Mouse (Mus musculus) CD4-positive helper T cell, adult 2 months (primary cell): ENCODE data around the gene Coq4.
"Not testable (repeated sequence)": the region's sequence is repeated elsewhere in the genome, so short reads cannot be mapped to it uniquely, and the experiment has no call there.

Experiments
- DNase-seq: peaks from one replicate; pipeline ENCODE4 v3.0.0-alpha.2; 2012; ENCODE audit warnings: low read depth, missing footprints, low spot score

The Coq4 gene

DNA sequence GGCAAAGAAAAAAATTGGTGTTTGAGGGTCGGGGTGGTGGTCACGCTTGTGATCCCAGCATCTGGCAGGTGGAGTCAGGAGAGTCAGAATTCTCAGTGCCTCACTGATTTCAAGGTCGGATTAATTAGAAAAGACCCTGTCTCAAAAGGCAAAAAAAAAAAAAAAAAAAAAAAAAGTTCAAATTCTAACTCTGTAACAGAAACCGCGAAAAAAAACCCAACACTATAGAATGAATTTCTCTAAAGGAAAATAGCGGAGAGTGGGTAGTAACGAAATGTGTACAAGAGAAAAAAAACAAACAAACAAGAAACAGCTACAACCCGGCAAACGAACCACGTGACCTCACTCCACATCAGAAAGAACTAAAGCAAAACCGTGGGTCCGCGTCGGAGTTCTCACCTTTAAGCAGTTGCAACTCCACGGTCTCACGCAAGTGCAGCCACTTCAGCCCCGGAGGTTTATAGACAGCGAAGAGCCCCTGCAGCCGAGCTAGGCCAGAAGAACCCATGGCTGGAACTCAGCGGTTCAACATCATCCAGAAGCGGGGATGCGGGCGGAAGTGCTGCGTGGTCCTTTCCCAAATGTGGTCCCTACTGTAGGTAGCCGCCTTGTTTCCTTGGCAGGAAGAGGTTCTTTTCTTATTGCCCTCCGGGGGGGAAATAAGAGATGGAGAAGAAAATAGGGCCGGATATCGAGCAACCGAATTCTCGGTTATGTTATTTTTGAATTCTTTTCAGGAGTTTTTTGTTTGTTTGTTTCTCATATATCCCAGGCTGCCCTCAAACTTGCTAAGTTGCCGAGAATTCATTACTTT, at the start of gene Coq4:
TSS of gene Coq4 (plus strand) at position 390 of the 814 bp plus-strand sequence.
- peak; percentile 95 for DNase-seq

DNA sequence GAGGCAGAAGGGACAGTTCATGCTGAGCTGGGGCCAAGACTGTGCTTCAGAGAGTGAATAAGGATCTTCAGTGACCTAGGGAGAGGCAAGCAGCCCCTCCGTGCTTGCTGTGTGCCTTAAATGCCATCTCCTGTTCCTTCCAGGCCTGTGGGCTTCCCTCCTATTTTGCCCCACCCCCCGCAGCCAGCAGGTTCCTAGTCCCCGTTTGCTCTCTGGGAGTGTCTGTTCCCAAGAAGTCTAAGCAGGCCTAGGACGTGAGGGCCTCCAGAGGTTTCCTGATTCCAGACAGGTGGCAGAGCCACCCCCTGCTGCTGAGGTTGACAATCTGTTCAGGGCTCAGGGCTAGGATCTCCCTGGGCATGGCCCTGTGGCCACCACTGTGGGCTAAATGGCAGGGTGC, 48.5 kb upstream of the Coq4 start:
- DNase-seq, result no peak

DNA sequence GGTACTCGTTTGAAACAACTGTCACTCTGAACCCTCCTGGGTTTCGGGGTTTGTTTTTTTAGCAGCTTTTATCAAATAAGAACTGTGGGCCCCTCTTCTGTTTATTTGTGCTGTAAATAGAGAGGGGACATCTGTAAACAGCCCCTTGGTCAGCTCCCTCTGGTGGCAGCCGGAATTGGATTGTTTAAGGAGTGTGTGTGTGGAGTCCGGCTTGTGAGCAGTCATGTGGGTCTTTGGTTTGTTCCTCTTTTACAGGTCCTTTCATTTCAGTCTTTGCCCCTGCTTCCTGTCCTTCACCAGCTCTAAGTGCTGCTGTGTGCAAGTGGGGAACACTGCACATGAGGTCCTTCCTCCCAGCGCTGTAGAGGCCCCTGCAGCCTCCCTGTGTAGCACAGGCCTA, 47.9 kb upstream of the Coq4 start:
- no peak for DNase-seq

DNA sequence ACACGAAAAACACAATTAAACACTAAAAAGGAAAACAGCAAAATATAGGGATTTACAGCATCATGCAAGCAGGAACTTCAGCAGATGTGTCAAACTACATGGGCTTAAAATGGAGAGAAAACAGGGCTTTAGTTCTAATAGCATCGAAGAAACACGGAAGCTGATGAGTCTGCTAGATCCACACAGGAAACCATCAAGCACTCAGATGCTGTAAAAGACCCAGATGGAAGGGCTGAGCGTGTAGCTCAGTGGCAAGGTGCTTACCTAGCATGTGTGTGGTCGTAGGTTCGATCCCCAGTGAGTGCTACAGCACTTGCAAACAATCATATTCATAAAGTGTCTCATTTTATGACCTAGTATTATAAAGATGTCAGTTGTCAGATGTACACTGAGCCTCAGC, 46.1 kb upstream of the Coq4 start:
- no peak for DNase-seq

GRCm38 (mm10) chr2:29744256-29744655, 43.0 kb upstream of the Coq4 start:
- no peak for DNase-seq

DNA sequence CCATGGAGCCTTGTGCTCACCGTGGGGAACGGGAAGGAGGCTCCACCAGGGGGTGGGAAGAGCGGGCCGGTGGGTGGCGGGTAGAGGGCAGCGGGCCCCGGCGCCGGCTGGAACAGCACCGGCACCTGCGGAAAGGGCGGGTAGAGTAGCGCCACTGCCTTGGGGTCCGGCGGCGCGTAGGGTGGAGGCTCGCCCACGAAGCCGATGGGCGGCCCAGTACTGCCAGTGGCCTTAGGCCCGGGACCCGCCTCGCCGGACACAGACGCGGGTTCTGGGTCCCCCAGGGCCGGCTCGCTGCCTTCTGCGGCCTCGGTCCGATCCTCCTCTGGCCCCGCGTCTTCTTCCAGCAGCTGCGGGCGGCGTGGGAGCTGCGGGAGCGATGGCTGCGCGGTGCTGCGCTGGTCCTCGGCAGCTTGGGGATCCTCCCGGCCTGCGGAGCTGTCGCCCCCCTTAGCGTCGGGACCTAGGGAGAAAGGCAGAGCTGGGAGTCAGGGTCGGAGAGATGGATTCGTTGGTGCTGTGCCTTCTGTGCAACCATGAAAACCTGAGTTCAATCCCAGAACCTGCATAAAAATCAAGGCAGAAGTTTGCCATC, 40.0 kb upstream of the Coq4 start:
- no peak for DNase-seq

GRCm38 (mm10) chr2:29747852-29748251, 39.4 kb upstream of the Coq4 start:
- no peak for DNase-seq

DNA sequence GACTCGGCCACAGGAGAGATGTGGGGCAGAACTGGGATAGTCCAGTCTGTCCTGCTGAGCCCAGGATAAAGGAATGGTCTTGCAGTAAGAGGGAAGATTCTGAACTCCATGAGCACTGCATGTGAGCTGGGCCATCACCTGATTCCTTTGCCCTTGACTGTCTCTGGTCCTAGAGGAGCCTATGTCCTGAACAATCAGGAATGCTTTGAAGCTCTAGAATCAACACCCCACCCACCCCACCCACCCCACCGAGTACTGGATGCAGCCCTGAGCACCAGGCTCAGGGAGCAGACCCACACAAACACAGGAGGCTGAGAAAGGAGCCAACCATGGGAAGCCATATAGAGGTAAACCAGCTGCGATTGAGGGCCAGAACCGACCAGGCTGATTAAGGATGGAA, 38.8 kb upstream of the Coq4 start:
- no peak for DNase-seq

GRCm38 (mm10) chr2:29751497-29751896, 35.8 kb upstream of the Coq4 start, which contains the start of gene Gm13420:
TSS of gene Gm13420 (minus strand) at chr2:29751685.
- no peak for DNase-seq

- no peak for DNase-seq
These were observed 34.9 kb upstream of the Coq4 start for GRCm38 (mm10) chr2:29752397-29752796.

- DNase-seq, result no peak
These were observed 31.6 kb upstream of the Coq4 start for GRCm38 (mm10) chr2:29755693-29756092.

GRCm38 (mm10) chr2:29764831-29765230, 22.5 kb upstream of the Coq4 start:
- DNase-seq, result peak; percentile 60

DNA sequence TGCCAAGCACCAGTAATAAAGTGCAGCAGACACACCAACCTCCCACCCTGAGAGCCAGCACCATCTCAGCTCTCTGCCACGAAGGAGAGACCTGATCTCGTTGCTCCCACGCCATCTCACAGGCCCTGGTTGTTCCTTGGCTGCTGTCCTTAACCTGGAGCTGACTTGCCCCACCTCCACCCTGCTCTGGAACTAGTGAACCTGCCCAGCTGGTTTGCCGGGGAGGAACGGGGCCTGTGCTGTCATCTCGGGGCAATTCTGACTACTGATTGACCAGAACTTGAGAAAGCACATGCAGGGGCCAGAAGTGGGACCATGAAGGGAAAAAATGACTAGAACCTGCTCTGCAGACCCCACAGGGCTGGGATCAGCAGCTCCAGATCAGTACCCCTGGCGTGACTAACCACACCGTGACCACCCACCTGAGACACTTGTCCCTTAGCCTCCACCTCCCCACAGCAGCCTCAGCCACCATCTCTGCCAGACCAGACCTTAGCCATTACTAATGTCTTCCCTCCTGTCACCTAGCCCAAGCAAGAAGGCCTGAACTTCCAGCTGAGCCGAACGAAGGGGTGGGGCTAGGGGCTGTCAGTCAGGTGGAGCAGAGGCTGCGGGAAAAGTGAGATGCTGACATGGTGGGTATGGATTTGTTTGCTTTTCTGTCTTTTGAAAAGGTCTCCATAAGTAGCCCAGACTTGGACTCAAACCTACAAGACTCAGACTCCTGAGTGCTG, 19.1 kb upstream of the Coq4 start:
- no peak for DNase-seq

- peak; percentile 33 for DNase-seq
These were observed 18.4 kb upstream of the Coq4 start for GRCm38 (mm10) chr2:29768901-29769300.

GRCm38 (mm10) chr2:29770162-29770561, 17.1 kb upstream of the Coq4 start:
- DNase-seq, result no peak

DNA sequence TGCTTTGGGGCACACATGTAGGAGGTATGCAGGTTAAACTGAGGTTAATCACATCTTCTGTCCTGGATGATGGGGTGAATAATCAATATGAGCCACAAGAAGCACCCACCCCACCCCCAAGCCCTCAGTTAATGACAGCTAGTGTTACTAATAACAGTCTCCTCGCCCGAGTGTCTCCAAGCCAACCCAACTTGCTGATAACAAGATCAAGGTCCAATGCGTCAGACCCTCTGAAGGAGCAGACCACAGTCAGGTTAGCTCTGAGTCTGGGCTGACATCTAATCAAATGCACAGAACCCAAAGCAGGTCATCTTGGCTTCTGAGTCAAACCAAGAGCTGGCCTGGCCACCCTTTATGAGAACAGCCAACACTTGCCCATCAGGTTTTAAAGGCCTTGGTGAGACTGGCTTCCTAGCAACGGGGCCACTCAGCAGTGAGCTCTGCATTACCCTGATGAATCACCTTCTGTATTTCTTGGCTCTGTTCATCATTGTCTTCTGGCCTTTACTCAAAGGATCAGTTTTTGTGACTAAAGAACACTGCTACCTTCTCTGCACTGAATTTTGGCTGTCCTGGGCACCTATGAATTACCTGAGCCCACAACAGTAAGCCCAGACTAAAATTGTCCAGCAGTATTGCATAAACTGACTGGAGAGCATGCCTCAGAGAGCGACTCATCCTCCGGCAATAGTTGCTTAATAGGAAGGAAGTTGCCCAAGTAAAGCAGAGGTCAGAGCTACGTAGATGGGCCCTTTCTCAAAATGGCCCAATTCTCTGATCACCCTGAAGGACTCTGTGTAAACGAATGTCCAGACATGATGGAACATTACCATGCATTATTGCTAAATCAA, 15.5 kb upstream of the Coq4 start:
- no peak for DNase-seq

GRCm38 (mm10) chr2:29773323-29773722, 14.0 kb upstream of the Coq4 start:
- no peak for DNase-seq

- not testable (repeated sequence) for DNase-seq
These were observed 6.0 kb upstream of the Coq4 start for GRCm38 (mm10) chr2:29781256-29781655.

- DNase-seq, result no peak
These were observed 3.0 kb upstream of the Coq4 start for GRCm38 (mm10) chr2:29784290-29784689.

DNA sequence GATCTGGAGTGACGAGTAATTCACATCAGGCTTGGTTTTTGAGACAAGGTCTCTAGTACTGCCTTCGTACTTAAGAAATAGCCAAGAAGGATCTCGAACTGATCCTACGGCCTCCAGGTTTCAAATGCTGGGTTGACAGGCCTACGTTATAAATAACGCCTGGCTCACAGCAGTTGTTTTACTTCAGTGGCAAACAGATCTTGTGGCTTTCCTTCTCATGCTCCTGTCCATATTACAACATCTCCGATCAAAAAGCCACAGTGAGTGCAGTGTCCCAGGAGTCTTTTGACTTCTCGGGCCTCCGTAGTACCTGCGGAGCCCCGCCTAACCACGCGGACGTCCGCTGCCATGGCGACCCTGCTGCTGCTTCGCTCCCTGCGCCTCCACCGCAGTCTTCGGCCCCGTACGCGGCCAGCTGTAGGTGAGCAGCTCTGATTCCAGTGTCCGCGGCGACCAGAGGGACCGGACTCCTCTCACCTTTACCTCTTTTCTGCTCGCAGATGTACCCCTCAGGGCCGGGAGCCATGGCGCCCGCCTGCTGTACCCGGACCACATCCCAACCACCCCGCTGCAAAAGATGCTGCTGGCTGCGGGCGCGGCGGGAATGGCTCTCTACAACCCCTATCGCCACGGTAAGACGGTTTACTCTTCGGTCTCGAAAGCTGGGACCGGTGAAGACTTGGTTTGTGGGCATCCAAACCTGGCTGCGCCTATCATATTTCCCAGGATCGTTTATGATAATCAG, 816 bp downstream of the Coq4 start, which contains the start of gene Trub2:
TSS of gene Trub2 (minus strand) at position 566 of the 745 bp plus-strand sequence.
- DNase-seq, result peak; percentile 88
